In genomic region chr1:134638522-134638921, GRCm38 (mm10) we compare ENCODE assay signal across 10 mouse cellular contexts. TPM values are rescaled to one million over a fixed set of nuclear protein-coding genes. Genes with fewer than 3 reads are reported as not detected.
DNase-seq lines count a peak whose midpoint lies in the region; ATAC-seq and TF ChIP-seq lines count a peak whose summit lies in the region.
"Had no signal": no experiment of that assay in that cellular context is flagged by ENCODE, and none has a peak within 500 bp of the region (broad histone marks: within the 10 kb centered on the region; RNA-seq: fewer than 3 reads in every experiment).

No protein-coding gene starts in this region.

- H3K9me3 ChIP-seq in limb, embryonic 11.5 days (ENCODE audit: control insufficient read depth, low read length) = no peaks in the 10 kb centered on the region
- H3K9me3 ChIP-seq in limb, embryonic 10.5 days (replicated peaks) = no peaks in the 10 kb centered on the region
- no peaks in the 10 kb centered on the region for H3K9me3 ChIP-seq in hindbrain, postnatal 0 days (ENCODE audit: low read length)
- no peaks in the 10 kb centered on the region for H3K9me3 ChIP-seq in lung, postnatal 0 days (ENCODE audit: low read length)
- H3K9me3 ChIP-seq: liver, embryonic 15.5 days had no signal

- H3K4me1 ChIP-seq in limb, embryonic 11.5 days (ENCODE audit: control insufficient read depth, insufficient read depth, low read length) = peaks cover 2% of the 10 kb centered on the region; the same call in 1 of the 2 replicates
- H3K4me1 ChIP-seq in limb, embryonic 10.5 days = 0 out of 2 replicates have a peak, but pooled peaks cover 5% of the 10 kb centered on the region
- H3K4me1 ChIP-seq in hindbrain, postnatal 0 days (ENCODE audit: insufficient read depth, low read length) = no peaks in the 10 kb centered on the region
- H3K4me1 ChIP-seq in lung, postnatal 0 days (ENCODE audit: insufficient read depth, low read depth, low read length) = no peaks in the 10 kb centered on the region
- H3K4me1 ChIP-seq: liver, embryonic 15.5 days had no signal

- H3K36me3 ChIP-seq in limb, embryonic 11.5 days (ENCODE audit: control insufficient read depth, insufficient read depth, low read length) = peaks cover 2% of the 10 kb centered on the region; the same call in 1 of the 2 replicates
- H3K36me3 ChIP-seq in limb, embryonic 10.5 days = peaks cover 11% of the 10 kb centered on the region
- H3K36me3 ChIP-seq in hindbrain, postnatal 0 days (ENCODE audit: insufficient read depth, low read length) = no peaks in the 10 kb centered on the region
- H3K36me3 ChIP-seq in lung, postnatal 0 days (ENCODE audit: insufficient read depth, low read length) = no peaks in the 10 kb centered on the region; the same call in 1 of the 2 replicates
- H3K36me3 ChIP-seq: liver, embryonic 15.5 days had no signal

- TF ChIP-seq POLR2A in brain, embryonic 14.5 days (IDR thresholded peaks at IDR 0.05; ENCODE audit: borderline replicate concordance, extremely low read depth, insufficient read depth, insufficient read length, poor library complexity, severe bottlenecking) = no peak

- no peak for TF ChIP-seq EP300 in lung, postnatal 0 days (IDR thresholded peaks at IDR 0.05)

- 39% methylated on average over 7 of the region's 7 CpGs for WGBS in limb, embryonic 11.5 days
- WGBS in limb, embryonic 10.5 days = 38% methylated on average over 7 of the region's 7 CpGs
- WGBS in hindbrain, postnatal 0 days = 29% methylated on average over 7 of the region's 7 CpGs
- WGBS in lung, postnatal 0 days = 25% methylated on average over 7 of the region's 7 CpGs

- peak; percentile 61 for DNase-seq in cerebellum, adult 11-12 months
- DNase-seq in cerebellum, adult 11 months = no peak
- DNase-seq in limb, embryonic 11.5 days (ENCODE audit: low spot score) = peak; percentile 72
- no peak for DNase-seq in limb, embryonic 10.5 days (ENCODE audit: low spot score)
- DNase-seq in brain, embryonic 14.5 days (ENCODE audit: low read depth) = peak; percentile 68
- peak; percentile 81 for DNase-seq in hindbrain, postnatal 0 days (ENCODE audit: low spot score)
- DNase-seq in lung, postnatal 0 days (ENCODE audit: low spot score) = peak; percentile 72
- DNase-seq in testis, postnatal 10 days (ENCODE audit: low spot score) = peak; percentile 81

- TF ChIP-seq CTCF in brain, embryonic 14.5 days (IDR thresholded peaks at IDR 0.05; ENCODE audit: borderline replicate concordance, extremely low read depth, insufficient read depth, insufficient read length) = peak; percentile 70; the same call in 1 of the 2 replicates
- peak; percentile 78 for TF ChIP-seq CTCF in hindbrain, postnatal 0 days (IDR thresholded peaks at IDR 0.05; ENCODE audit: low read depth)
- TF ChIP-seq CTCF in lung, postnatal 0 days (IDR thresholded peaks at IDR 0.05) = peak; percentile 71

- H3K9ac ChIP-seq in limb, embryonic 11.5 days (ENCODE audit: low read length) = no peak overlapping the region
- H3K9ac ChIP-seq in hindbrain, postnatal 0 days (replicated peaks; ENCODE audit: low read length) = no peak overlapping the region
- no peak overlapping the region for H3K9ac ChIP-seq in lung, postnatal 0 days (replicated peaks; ENCODE audit: low read depth)
- H3K9ac ChIP-seq: liver, embryonic 15.5 days had no signal

- no peaks in the 10 kb centered on the region; the same call in 1 of the 2 replicates for H3K27me3 ChIP-seq in limb, embryonic 11.5 days (ENCODE audit: control insufficient read depth, insufficient read depth, low read length)
- H3K27me3 ChIP-seq in limb, embryonic 10.5 days (ENCODE audit: low read depth, poor library complexity, severe bottlenecking) = peaks cover 20% of the 10 kb centered on the region
- H3K27me3 ChIP-seq in hindbrain, postnatal 0 days (ENCODE audit: insufficient read depth, low read length) = no peaks in the 10 kb centered on the region
- 0 out of 2 replicates have a peak, but pooled peaks cover 3% of the 10 kb centered on the region for H3K27me3 ChIP-seq in lung, postnatal 0 days (replicated peaks; ENCODE audit: insufficient read depth, low read length)

- no peak overlapping the region for H3K4me3 ChIP-seq in limb, embryonic 11.5 days (ENCODE audit: low read depth, low read length)
- H3K4me3 ChIP-seq in limb, embryonic 10.5 days = no peak overlapping the region
- no peak overlapping the region for H3K4me3 ChIP-seq in hindbrain, postnatal 0 days (ENCODE audit: low read length)
- no peak overlapping the region for H3K4me3 ChIP-seq in lung, postnatal 0 days (ENCODE audit: low read depth, low read length)
- H3K4me3 ChIP-seq: erythroblast, embryonic 14.5 days; liver, embryonic 15.5 days had no signal

- no peak overlapping the region for H3K27ac ChIP-seq in limb, embryonic 11.5 days (replicated peaks; ENCODE audit: low read depth, low read length)
- no peak overlapping the region for H3K27ac ChIP-seq in limb, embryonic 10.5 days
- H3K27ac ChIP-seq in hindbrain, postnatal 0 days = no peak overlapping the region
- no peak overlapping the region for H3K27ac ChIP-seq in lung, postnatal 0 days (ENCODE audit: low read length)
- H3K27ac ChIP-seq: liver, embryonic 15.5 days had no signal

- no peak for ATAC-seq in limb, embryonic 11.5 days (ENCODE audit: insufficient number of reproducible peaks, low FRiP score, low TSS enrichment, low read depth)
- peak; percentile 44; the same call in 1 of the 2 replicates for ATAC-seq in hindbrain, postnatal 0 days
- 0 out of 2 replicates have a peak, but pooled peaks have one; percentile 12 for ATAC-seq in lung, postnatal 0 days

- no peak overlapping the region for H3K4me2 ChIP-seq in limb, embryonic 11.5 days (ENCODE audit: low read depth, severe bottlenecking)
- H3K4me2 ChIP-seq in hindbrain, postnatal 0 days (ENCODE audit: low read depth, low read length) = no peak overlapping the region
- H3K4me2 ChIP-seq in lung, postnatal 0 days (replicated peaks; ENCODE audit: low read depth, low read length) = no peak overlapping the region
- H3K4me2 ChIP-seq: liver, embryonic 15.5 days had no signal

RNA-seq across cellular contexts. Expression of gene Syt2, which starts 8.0 kb away (rescaled TPM):
- 0.28 and 0.79 TPM in 2 replicates for polyA plus RNA-seq in limb, embryonic 11.5 days (2014; fragmentation: Nextera tagmentation; extraction: Ambion mirVana)
- polyA plus RNA-seq in limb, embryonic 10.5 days (2016; fragmentation: Nextera tagmentation; extraction: Ambion mirVana) = 0.04 and 0.06 TPM in 2 replicates
- 2.0 and 5.7 TPM in 2 replicates for polyA plus RNA-seq in brain, embryonic 14.5 days (2012; rRNA removed)
- 74.7 and 179 TPM in 2 replicates for total RNA-seq in hindbrain, postnatal 0 days (2014; rRNA removed)
- 22.5 and 23.3 TPM in 2 replicates for polyA plus RNA-seq in hindbrain, postnatal 0 days (2015; fragmentation: Nextera tagmentation; extraction: Ambion mirVana)
- polyA plus RNA-seq in lung, postnatal 0 days (2015; fragmentation: Nextera tagmentation; extraction: Ambion mirVana) = 0.14 TPM in 2 replicates

Comparison
In these comparisons a context has a peak if more than half of its experiments do, and no peak if none do; other contexts are left out.
1. DNase-seq: peak in cerebellum, adult 11-12 months (single experiment), limb, embryonic 11.5 days (single experiment), brain, embryonic 14.5 days (single experiment), hindbrain, postnatal 0 days (single experiment), lung, postnatal 0 days (single experiment) and testis, postnatal 10 days (single experiment); none in cerebellum, adult 11 months (single experiment) and limb, embryonic 10.5 days (single experiment).
2. Peak in every context shown above with its lines, with median percentiles within 50 percentile points of each other: CTCF ChIP-seq.